Mouse (Mus musculus): ENCODE measurements around the gene Pth1r. TPM values are rescaled to one million over a fixed set of nuclear protein-coding genes. Genes with fewer than 3 reads are reported as not detected.

Gene Pth1r
- 20.4 and 23.0 TPM in 2 replicates for polyA plus RNA-seq (2012; rRNA removed)

- no peak for DNase-seq (ENCODE audit: low spot score)
Observed at GRCm38 (mm10) chr9:110746961-110747360, at the start of gene Pth1r. Pth1r (minus strand) TSS chr9:110747145.

- no peak for DNase-seq (ENCODE audit: low spot score)
Observed at GRCm38 (mm10) chr9:110790462-110790861, 43.5 kb upstream of the Pth1r start.

GRCm38 (mm10) chr9:110788169-110788568, 41.2 kb upstream of the Pth1r start:
- DNase-seq (ENCODE audit: low spot score), result no peak

GRCm38 (mm10) chr9:110783611-110784010, 36.7 kb upstream of the Pth1r start:
- DNase-seq (ENCODE audit: low spot score), result no peak

- DNase-seq (ENCODE audit: low spot score), result peak; percentile 75
Observed at GRCm38 (mm10) chr9:110781731-110782130, 34.8 kb upstream of the Pth1r start.

GRCm38 (mm10) chr9:110781256-110781721, 34.3 kb upstream of the Pth1r start:
- DNase-seq (ENCODE audit: low spot score), result peak; percentile 95

GRCm38 (mm10) chr9:110779242-110779913, 32.4 kb upstream of the Pth1r start:
- no peak for DNase-seq (ENCODE audit: low spot score)

- no peak for DNase-seq (ENCODE audit: low spot score)
Observed at GRCm38 (mm10) chr9:110778559-110778958, 31.6 kb upstream of the Pth1r start.

GRCm38 (mm10) chr9:110778100-110778499, 31.2 kb upstream of the Pth1r start:
- no peak for DNase-seq (ENCODE audit: low spot score)

- DNase-seq (ENCODE audit: low spot score), result no peak
Observed at GRCm38 (mm10) chr9:110775269-110776022, 28.5 kb upstream of the Pth1r start.

GRCm38 (mm10) chr9:110774403-110775268, 27.7 kb upstream of the Pth1r start:
- DNase-seq (ENCODE audit: low spot score), result no peak

GRCm38 (mm10) chr9:110772336-110772735, 25.4 kb upstream of the Pth1r start:
- no peak for DNase-seq (ENCODE audit: low spot score)

GRCm38 (mm10) chr9:110763405-110763804, 16.5 kb upstream of the Pth1r start:
- DNase-seq (ENCODE audit: low spot score), result no peak

- DNase-seq (ENCODE audit: low spot score), result no peak
Observed at GRCm38 (mm10) chr9:110762763-110763162, 15.8 kb upstream of the Pth1r start.

- no peak for DNase-seq (ENCODE audit: low spot score)
Observed at GRCm38 (mm10) chr9:110760886-110761285, 13.9 kb upstream of the Pth1r start.

GRCm38 (mm10) chr9:110759265-110759664, 12.3 kb upstream of the Pth1r start:
- peak; percentile 45 for DNase-seq (ENCODE audit: low spot score)

- DNase-seq (ENCODE audit: low spot score), result peak; percentile 47
Observed at GRCm38 (mm10) chr9:110758605-110759004, 11.7 kb upstream of the Pth1r start.

GRCm38 (mm10) chr9:110757816-110758215, 10.9 kb upstream of the Pth1r start:
- no peak for DNase-seq (ENCODE audit: low spot score)

- no peak for DNase-seq (ENCODE audit: low spot score)
Observed at GRCm38 (mm10) chr9:110753773-110754172, 6.8 kb upstream of the Pth1r start.

GRCm38 (mm10) chr9:110752917-110753435, 6.0 kb upstream of the Pth1r start:
- no peak for DNase-seq (ENCODE audit: low spot score)

GRCm38 (mm10) chr9:110751412-110751811, 4.5 kb upstream of the Pth1r start:
- no peak for DNase-seq (ENCODE audit: low spot score)

Data from urinary bladder, adult 2 months (tissue).